Mouse (Mus musculus) ES-E14 (cell line): ENCODE measurements around the gene Strn4. TPM values are rescaled to one million over a fixed set of nuclear protein-coding genes. Genes with fewer than 3 reads are reported as not detected.

Source experiments
- DNase-seq: peaks from one replicate; pipeline ENCODE4 v3.0.0-alpha.2; 2013; ENCODE audit warnings: low read depth, low spot score
- H3K27ac ChIP-seq: 2 replicates; pipeline ENCODE4 v1.5.1; 2012; ENCODE audit warnings: low read depth, mild to moderate bottlenecking, low read length, moderate library complexity, mixed read lengths; ENCODE audit not compliant: poor library complexity, insufficient read depth, severe bottlenecking
- H3K36me3 ChIP-seq: 2 replicates; pipeline ENCODE4 v1.6.1; 2012; ENCODE audit warnings: mild to moderate bottlenecking, low read length, moderate library complexity, mixed read lengths; ENCODE audit not compliant: control insufficient read depth, poor library complexity, insufficient read depth, severe bottlenecking
- H3K4me1 ChIP-seq, 2 experiments: fragments of 150-350 bp in 1 of 2; sonication (generic) in 1 of 2; 2 replicates each; pipeline ENCODE4 v1.6.1; 2012; ENCODE audit warnings: low read length in 2 of 2, mild to moderate bottlenecking in 1 of 2, mixed read lengths in 1 of 2; ENCODE audit not compliant: control insufficient read depth in 2 of 2, insufficient read depth in 2 of 2, poor library complexity in 1 of 2
- H3K4me3 ChIP-seq, 2 experiments: fragments of 150-350 bp in 1 of 2; sonication (generic) in 1 of 2; 2 replicates each; pipeline ENCODE4 v1.5.1; 2012; ENCODE audit warnings: low read length in 2 of 2, low read depth in 1 of 2, mild to moderate bottlenecking in 1 of 2, mixed read lengths in 1 of 2; ENCODE audit not compliant: insufficient read depth in 1 of 2, poor library complexity in 1 of 2, severe bottlenecking in 1 of 2
- H3K9ac ChIP-seq: 2 replicates; pipeline ENCODE4 v1.6.1; 2012; ENCODE audit warnings: low read depth, mild to moderate bottlenecking, low read length, mixed read lengths; ENCODE audit not compliant: poor library complexity, insufficient read depth, severe bottlenecking
- H3K9me3 ChIP-seq: fragments of 150-350 bp; sonication (generic); 2 replicates; pipeline ENCODE4 v1.6.1; 2012; ENCODE audit warnings: low read depth, mild to moderate bottlenecking, low read length; ENCODE audit not compliant: control insufficient read depth, insufficient read depth
- CHD2 ChIP-seq: IDR thresholded peaks from 2 replicates; pipeline ENCODE4 v1.6.1; 2014; ENCODE audit warnings: mild to moderate bottlenecking, low read depth, low read length, inconsistent platforms
- HCFC1 ChIP-seq: IDR thresholded peaks from 2 replicates; pipeline ENCODE4 v1.6.1; 2012; ENCODE audit warnings: low read length, inconsistent platforms, borderline replicate concordance; ENCODE audit not compliant: insufficient read depth
- MAFK ChIP-seq: IDR thresholded peaks from 2 replicates; pipeline ENCODE4 v1.6.1; 2014; ENCODE audit warnings: mild to moderate bottlenecking, low read depth, low read length, inconsistent platforms; ENCODE audit not compliant: insufficient read depth
- ZC3H11A ChIP-seq: IDR thresholded peaks from 2 replicates; pipeline ENCODE4 v1.6.1; 2012; ENCODE audit warnings: low read depth, mild to moderate bottlenecking, inconsistent platforms, low read length, borderline replicate concordance
- ZNF384 ChIP-seq: IDR thresholded peaks from 2 replicates; pipeline ENCODE4 v1.6.1; 2012; ENCODE audit warnings: low read depth, low read length, inconsistent platforms
- in situ Hi-C, 2 experiments: fragments of 600-800 bp; cut with MboI; formaldehyde crosslinking; loops; one replicate each; pipeline ENCODE4 v1.15.1; 2025; ENCODE audit warnings: low sequenced_read_pairs in 2 of 2, inconsistent platforms in 1 of 2; ENCODE audit not compliant: unreplicated experiment in 2 of 2
- total RNA-seq: library from RNA; depleted of rRNA; stranded (reverse); fragments of 300-350 nt; gene quantifications from 2 replicates; pipeline ENCODE4 v1.2.3, GENCODE M21; 2012

Strn4 gene
- total RNA-seq, 1 experiment, result 76.0 TPM

GRCm38 (mm10) chr7:16858336-16858735, 42.6 kb downstream of the Strn4 start:
- in situ Hi-C loops, result no loop called here
- no peak for DNase-seq
- peak overlapping the region; percentile 60; the same call in 1 of the 2 replicates for H3K9ac ChIP-seq
- peak overlapping the region; percentile 22 to 40; a peak in 3 of 4 replicates for H3K4me3 ChIP-seq
- H3K36me3 ChIP-seq, result peaks cover 8% of the 10 kb centered on the region; the same call in 1 of the 2 replicates
- no peak overlapping the region for H3K27ac ChIP-seq
- peaks cover 0 to 9% of the 10 kb centered on the region in 2 experiments; a peak in 2 of 4 replicates for H3K4me1 ChIP-seq
- TF ChIP-seq MAFK, result no peak
- TF ChIP-seq ZC3H11A, result no peak
- TF ChIP-seq ZNF384, result no peak
- TF ChIP-seq HCFC1, result no peak
- no peak for TF ChIP-seq CHD2
- no peaks in the 10 kb centered on the region for H3K9me3 ChIP-seq

GRCm38 (mm10) chr7:16859902-16860651, 44.4 kb downstream of the Strn4 start:
- peaks cover 3% of the 10 kb centered on the region; the same call in 1 of the 2 replicates for H3K36me3 ChIP-seq
- H3K27ac ChIP-seq, result no peak overlapping the region
- in situ Hi-C loops, result no loop called here
- no peak for DNase-seq
- H3K4me3 ChIP-seq, result no peak overlapping the region
- no peaks in the 10 kb centered on the region for H3K4me1 ChIP-seq
- TF ChIP-seq CHD2 (no peak), ZC3H11A (peak; percentile 4; the same call in 1 of the 2 replicates)
- H3K9ac ChIP-seq, result no peak overlapping the region
- no peaks in the 10 kb centered on the region for H3K9me3 ChIP-seq

DNA sequence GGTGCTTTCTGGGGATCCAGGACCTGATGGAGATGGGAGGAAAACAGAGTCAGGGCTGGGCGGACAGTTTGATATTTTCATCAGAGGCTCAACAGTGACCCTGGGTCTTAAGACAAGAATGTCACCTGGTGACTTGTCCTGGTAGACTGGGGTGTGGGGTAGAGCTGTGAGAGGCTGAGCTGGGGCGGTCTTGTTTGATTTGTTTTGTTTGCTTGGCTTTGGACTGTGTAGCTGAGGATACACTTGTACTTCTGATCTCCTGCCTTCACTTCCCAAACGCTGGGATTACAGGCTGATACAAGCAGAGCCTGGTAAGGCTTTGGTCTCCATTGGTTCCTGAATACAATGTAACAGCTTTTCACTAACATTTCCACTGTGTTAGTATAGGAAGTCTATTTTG, 51.8 kb downstream of the Strn4 start:
- H3K36me3 ChIP-seq, result no peaks in the 10 kb centered on the region; the same call in 1 of the 2 replicates
- no peak for TF ChIP-seq MAFK
- TF ChIP-seq CHD2, result no peak
- TF ChIP-seq ZNF384, result no peak
- no peak for TF ChIP-seq HCFC1
- no peak for TF ChIP-seq ZC3H11A
- no peak overlapping the region for H3K4me3 ChIP-seq
- peaks cover 0 to 11% of the 10 kb centered on the region in 2 experiments; a peak in 2 of 4 replicates for H3K4me1 ChIP-seq
- H3K27ac ChIP-seq, result no peak overlapping the region
- no peak overlapping the region for H3K9ac ChIP-seq
- no peaks in the 10 kb centered on the region for H3K9me3 ChIP-seq
- in situ Hi-C loops, result no loop called here
- DNase-seq, result no peak

DNA sequence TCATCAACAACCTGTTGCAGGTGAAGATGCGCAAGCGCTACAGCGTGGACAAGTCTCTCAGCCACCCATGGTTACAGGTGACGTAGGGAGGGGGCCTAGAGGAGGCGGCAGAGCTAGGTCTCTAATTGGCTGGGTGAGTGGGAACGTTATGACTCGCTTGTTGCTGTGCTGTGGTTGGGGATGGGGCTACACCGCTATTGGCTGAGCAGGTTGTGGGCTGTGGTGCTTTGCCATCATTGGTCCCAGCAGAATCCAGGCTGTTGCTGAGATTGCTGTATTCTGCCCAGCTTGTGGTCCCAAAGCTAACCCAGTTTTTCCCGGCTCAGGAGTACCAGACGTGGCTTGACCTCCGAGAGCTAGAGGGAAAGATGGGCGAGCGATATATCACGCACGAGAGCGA, 53.8 kb downstream of the Strn4 start:
- in situ Hi-C loops, result no loop called here
- no peaks in the 10 kb centered on the region; the same call in 1 of the 2 replicates for H3K36me3 ChIP-seq
- H3K4me3 ChIP-seq, result peak overlapping the region; percentile 60 to 63
- TF ChIP-seq ZC3H11A (no peak), CHD2 (peak; percentile 93)
- peak overlapping the region; percentile 54; the same call in 1 of the 2 replicates for H3K9ac ChIP-seq
- H3K4me1 ChIP-seq, result peaks cover 0 to 11% of the 10 kb centered on the region in 2 experiments; a peak in 2 of 4 replicates
- no peak overlapping the region for H3K27ac ChIP-seq
- peak; percentile 93 for DNase-seq
- H3K9me3 ChIP-seq, result no peaks in the 10 kb centered on the region

- Histone ChIP-seq H3K36me3 (no peaks in the 10 kb centered on the region; the same call in 1 of the 2 replicates), H3K4me3 (no peak overlapping the region), H3K4me1 (peaks cover 4 to 9% of the 10 kb centered on the region in 2 experiments), H3K9me3 (no peaks in the 10 kb centered on the region), H3K9ac (no peak overlapping the region), H3K27ac (no peak overlapping the region)
- no peak for DNase-seq
- no peak for TF ChIP-seq HCFC1
- TF ChIP-seq ZC3H11A, result no peak
- TF ChIP-seq MAFK, result no peak
- no peak for TF ChIP-seq ZNF384
- no peak for TF ChIP-seq CHD2
- in situ Hi-C loops, result no loop called here
These were observed 55.9 kb downstream of the Strn4 start for GRCm38 (mm10) chr7:16871600-16871999.
